Mouse (Mus musculus) embryonic facial prominence, embryonic 12.5 days (tissue): Measurements from ENCODE around the gene Adam1a. TPM values are rescaled to one million over a fixed set of nuclear protein-coding genes. Genes with fewer than 3 reads are reported as not detected.
A peak's percentile ranks its signal among the peaks of the same experiment; 100 is the strongest.

Source experiments
- ATAC-seq: fragments of 200-750 bp; cut with Nextera tagmentation; 2 replicates; pipeline ENCODE4 v1.8.0; 2017; ENCODE audit not compliant: insufficient number of reproducible peaks, insufficient read depth, low FRiP score, low TSS enrichment
- H3K27ac ChIP-seq: fragments of 300-500 bp; sonication (generic); 2 replicates; pipeline ENCODE4 v1.5.1; 2016; ENCODE audit warnings: mild to moderate bottlenecking
- H3K27me3 ChIP-seq: fragments of 300-500 bp; sonication (generic); 2 replicates; pipeline ENCODE4 v1.6.1; 2016; ENCODE audit warnings: mild to moderate bottlenecking, moderate library complexity
- H3K36me3 ChIP-seq: fragments of 300-500 bp; sonication (generic); 2 replicates; pipeline ENCODE4 v1.6.1; 2016; ENCODE audit warnings: mild to moderate bottlenecking
- H3K4me1 ChIP-seq: fragments of 300-500 bp; sonication (generic); 2 replicates; pipeline ENCODE4 v1.6.1; 2016
- H3K4me2 ChIP-seq: fragments of 300-500 bp; sonication (generic); replicated peaks from 2 replicates; pipeline ENCODE4 v1.6.1; 2016; ENCODE audit warnings: mild to moderate bottlenecking, moderate library complexity
- H3K4me3 ChIP-seq: fragments of 300-500 bp; sonication (generic); 2 replicates; pipeline ENCODE4 v1.5.1; 2016; ENCODE audit warnings: mild to moderate bottlenecking
- H3K9ac ChIP-seq: fragments of 300-500 bp; sonication (generic); 2 replicates; pipeline ENCODE4 v1.6.1; 2016; ENCODE audit warnings: mild to moderate bottlenecking, moderate library complexity
- H3K9me3 ChIP-seq: fragments of 300-500 bp; sonication (generic); 2 replicates; pipeline ENCODE4 v1.6.1; 2016; ENCODE audit warnings: mild to moderate bottlenecking, moderate library complexity
- WGBS: fragments of 180-500 bp; shearing (Covaris S2); methylation state at CpG from one replicate; pipeline ENCODE4 v1.1.7; 2016; 5-methylcytosine and 5-hydroxymethylcytosine counted together
- polyA plus RNA-seq: library from polyadenylated mRNA; unstranded; fragments of >200 nt; fragmentation: Nextera tagmentation; extraction: Ambion mirVana; gene quantifications from 2 replicates; pipeline ENCODE4 v1.2.1, GENCODE M21; 2016

Adam1a gene
- polyA plus RNA-seq, 1 experiment from 2014 or later: 2.0 TPM

- Histone ChIP-seq H3K27me3 (no peaks in the 10 kb centered on the region), H3K27ac (no peak overlapping the region), H3K4me2 (no peak overlapping the region), H3K4me1 (peaks cover 8% of the 10 kb centered on the region), H3K9ac (no peak overlapping the region), H3K9me3 (no peaks in the 10 kb centered on the region), H3K4me3 (no peak overlapping the region), H3K36me3 (peaks cover 6% of the 10 kb centered on the region; the same call in 1 of the 2 replicates)
- 94% methylated on average over 10 of the region's 10 CpGs for WGBS
- ATAC-seq: no peak
Measured at GRCm38 (mm10) chr5:121585005-121585404, 39.7 kb upstream of the Adam1a start.

GRCm38 (mm10) chr5:121583765-121584501, 38.7 kb upstream of the Adam1a start:
- H3K4me3 ChIP-seq: no peak overlapping the region
- no peak overlapping the region for H3K27ac ChIP-seq
- H3K4me1 ChIP-seq: peaks cover 8% of the 10 kb centered on the region
- no peaks in the 10 kb centered on the region for H3K27me3 ChIP-seq
- 51% methylated on average over 12 of the region's 12 CpGs for WGBS
- H3K4me2 ChIP-seq: no peak overlapping the region
- H3K9me3 ChIP-seq: no peaks in the 10 kb centered on the region
- no peak for ATAC-seq
- peaks cover 17% of the 10 kb centered on the region for H3K36me3 ChIP-seq
- no peak overlapping the region for H3K9ac ChIP-seq

GRCm38 (mm10) chr5:121581945-121582344, 36.7 kb upstream of the Adam1a start:
- no peaks in the 10 kb centered on the region for H3K9me3 ChIP-seq
- H3K4me1 ChIP-seq: peaks cover 8% of the 10 kb centered on the region
- 93% methylated on average over 8 of the region's 8 CpGs for WGBS
- H3K36me3 ChIP-seq: peaks cover 37% of the 10 kb centered on the region
- H3K9ac ChIP-seq: no peak overlapping the region
- no peak for ATAC-seq
- H3K4me2 ChIP-seq: no peak overlapping the region
- no peaks in the 10 kb centered on the region for H3K27me3 ChIP-seq
- no peak overlapping the region for H3K27ac ChIP-seq
- H3K4me3 ChIP-seq: no peak overlapping the region

- 87% methylated on average over 11 of the region's 11 CpGs for WGBS
- Histone ChIP-seq H3K4me3 (no peak overlapping the region), H3K36me3 (peaks cover 83% of the 10 kb centered on the region), H3K27ac (no peak overlapping the region), H3K9me3 (no peaks in the 10 kb centered on the region), H3K27me3 (no peaks in the 10 kb centered on the region), H3K4me1 (no peaks in the 10 kb centered on the region), H3K4me2 (no peak overlapping the region), H3K9ac (no peak overlapping the region)
- no peak for ATAC-seq
Measured at GRCm38 (mm10) chr5:121576927-121577488, 31.7 kb upstream of the Adam1a start.

GRCm38 (mm10) chr5:121575867-121576266, 30.6 kb upstream of the Adam1a start:
- H3K9me3 ChIP-seq: no peaks in the 10 kb centered on the region
- H3K9ac ChIP-seq: no peak overlapping the region
- no peak overlapping the region for H3K4me3 ChIP-seq
- 96% methylated on average over 11 of the region's 11 CpGs for WGBS
- no peaks in the 10 kb centered on the region for H3K4me1 ChIP-seq
- peaks cover 94% of the 10 kb centered on the region for H3K36me3 ChIP-seq
- no peak for ATAC-seq
- H3K4me2 ChIP-seq: no peak overlapping the region
- H3K27ac ChIP-seq: no peak overlapping the region
- H3K27me3 ChIP-seq: no peaks in the 10 kb centered on the region

- peaks cover 93% of the 10 kb centered on the region for H3K36me3 ChIP-seq
- WGBS: 88% methylated on average over 13 of the region's 13 CpGs
Measured at GRCm38 (mm10) chr5:121574145-121574544, 28.9 kb upstream of the Adam1a start.

GRCm38 (mm10) chr5:121570787-121571186, 25.5 kb upstream of the Adam1a start:
- Histone ChIP-seq H3K4me1 (no peaks in the 10 kb centered on the region), H3K27me3 (no peaks in the 10 kb centered on the region), H3K4me3 (no peak overlapping the region), H3K27ac (no peak overlapping the region), H3K9ac (no peak overlapping the region), H3K4me2 (no peak overlapping the region), H3K36me3 (peaks cover 77% of the 10 kb centered on the region), H3K9me3 (no peaks in the 10 kb centered on the region)
- no peak for ATAC-seq
- WGBS: 92% methylated on average over 1 of the region's 1 CpGs

More at GRCm38 (mm10) chr5:121574145-121574544, 28.9 kb upstream of the Adam1a start:
- ATAC-seq: no peak
- no peaks in the 10 kb centered on the region for H3K27me3 ChIP-seq
- H3K4me1 ChIP-seq: no peaks in the 10 kb centered on the region
- no peaks in the 10 kb centered on the region for H3K9me3 ChIP-seq
- no peak overlapping the region for H3K27ac ChIP-seq
- no peak overlapping the region for H3K9ac ChIP-seq
- no peak overlapping the region for H3K4me2 ChIP-seq
- H3K4me3 ChIP-seq: no peak overlapping the region

GRCm38 (mm10) chr5:121569881-121570420, 24.7 kb upstream of the Adam1a start:
- H3K4me2 ChIP-seq: no peak overlapping the region
- no peak overlapping the region for H3K4me3 ChIP-seq
- H3K9ac ChIP-seq: no peak overlapping the region
- H3K9me3 ChIP-seq: no peaks in the 10 kb centered on the region
- peaks cover 68% of the 10 kb centered on the region for H3K36me3 ChIP-seq
- no peaks in the 10 kb centered on the region for H3K4me1 ChIP-seq
- H3K27ac ChIP-seq: no peak overlapping the region
- ATAC-seq: no peak
- H3K27me3 ChIP-seq: no peaks in the 10 kb centered on the region
- 79% methylated on average over 9 of the region's 9 CpGs for WGBS

- H3K4me1 ChIP-seq: 0 out of 2 replicates have a peak, but pooled peaks cover 4% of the 10 kb centered on the region
- peaks cover 34% of the 10 kb centered on the region for H3K36me3 ChIP-seq
- H3K27ac ChIP-seq: no peak overlapping the region
- H3K4me3 ChIP-seq: no peak overlapping the region
- no peaks in the 10 kb centered on the region for H3K27me3 ChIP-seq
- no peak overlapping the region for H3K9ac ChIP-seq
- H3K9me3 ChIP-seq: no peaks in the 10 kb centered on the region
- WGBS: 90% methylated on average over 16 of the region's 16 CpGs
- no peak overlapping the region for H3K4me2 ChIP-seq
- no peak for ATAC-seq
Measured at GRCm38 (mm10) chr5:121566035-121566681, 20.9 kb upstream of the Adam1a start.

GRCm38 (mm10) chr5:121564468-121564895, 19.2 kb upstream of the Adam1a start:
- peak overlapping the region; percentile 42 for H3K4me2 ChIP-seq
- H3K4me1 ChIP-seq: 0 out of 2 replicates have a peak, but pooled peaks cover 4% of the 10 kb centered on the region
- no peak overlapping the region for H3K9ac ChIP-seq
- 7% methylated on average over 11 of the region's 11 CpGs for WGBS
- H3K36me3 ChIP-seq: peaks cover 17% of the 10 kb centered on the region; the same call in 1 of the 2 replicates
- peak overlapping the region; percentile 9; the same call in 1 of the 2 replicates for H3K27ac ChIP-seq
- no peaks in the 10 kb centered on the region for H3K27me3 ChIP-seq
- no peaks in the 10 kb centered on the region for H3K9me3 ChIP-seq
- 0 out of 2 replicates have a peak overlapping the region, but pooled peaks have one; percentile 22 for H3K4me3 ChIP-seq
- ATAC-seq: no peak

- Histone ChIP-seq H3K36me3 (0 out of 2 replicates have a peak, but pooled peaks cover 2% of the 10 kb centered on the region), H3K9ac (no peak overlapping the region), H3K27me3 (no peaks in the 10 kb centered on the region), H3K27ac (no peak overlapping the region), H3K4me2 (no peak overlapping the region), H3K4me3 (no peak overlapping the region), H3K4me1 (0 out of 2 replicates have a peak, but pooled peaks cover 4% of the 10 kb centered on the region), H3K9me3 (no peaks in the 10 kb centered on the region)
- 87% methylated on average over 3 of the region's 3 CpGs for WGBS
- ATAC-seq: no peak
Measured at GRCm38 (mm10) chr5:121562436-121562835, 17.2 kb upstream of the Adam1a start.
